11 mouse cellular contexts compared by ENCODE assay signal in genomic region chr11:57724791-57725463, GRCm38 (mm10).
DNase-seq lines count a peak whose midpoint lies in the region; ATAC-seq and TF ChIP-seq lines count a peak whose summit lies in the region.
"Had no signal": no experiment of that assay in that cellular context is flagged by ENCODE, and none has a peak within 500 bp of the region (broad histone marks: within the 10 kb centered on the region; RNA-seq: fewer than 3 reads in every experiment).

No protein-coding gene starts in this region.

- ATAC-seq in liver, embryonic 12.5 days: no peak
- ATAC-seq in megakaryocyte progenitor cell, adult 5-6 weeks (replicated peaks; ENCODE audit: poor library complexity): no peak
- no peak for ATAC-seq in midbrain, embryonic 15.5 days (replicated peaks)
- ATAC-seq: forebrain, embryonic 15.5 days had no signal

- no peaks in the 10 kb centered on the region for H3K9me3 ChIP-seq in liver, embryonic 12.5 days (replicated peaks)
- H3K9me3 ChIP-seq in midbrain, embryonic 15.5 days: no peaks in the 10 kb centered on the region
- H3K9me3 ChIP-seq: forebrain, embryonic 15.5 days; stomach, embryonic 15.5 days had no signal

- TF ChIP-seq CTCF in liver, adult 2 months (IDR thresholded peaks at IDR 0.05; ENCODE audit: low read depth, low read length): peak; percentile 52

- H3K79me2 ChIP-seq in liver, adult 2 months (ENCODE audit: control insufficient read depth, insufficient read depth, low read length): no peaks in the 10 kb centered on the region

- H3K9ac ChIP-seq in liver, adult 2 months (ENCODE audit: low read depth, low read length): no peak overlapping the region
- no peak overlapping the region for H3K9ac ChIP-seq in liver, embryonic 12.5 days
- no peak overlapping the region for H3K9ac ChIP-seq in midbrain, embryonic 15.5 days
- H3K9ac ChIP-seq: forebrain, embryonic 15.5 days; stomach, embryonic 15.5 days had no signal

- no peak for TF ChIP-seq POLR2A in liver, adult 2 months (IDR thresholded peaks at IDR 0.05; ENCODE audit: extremely low read depth, insufficient read depth, low read length)

- DNase-seq in gastrocnemius, adult 18-20 months (ENCODE audit: low spot score): peak; percentile 36
- no peak for DNase-seq in gastrocnemius, postnatal 25 days
- DNase-seq in liver, adult 2 months (ENCODE audit: extremely low read depth, low read depth, low spot score): no peak
- DNase-seq in adrenal gland, postnatal 10 days: peak; percentile 56
- peak; percentile 65 for DNase-seq in lung, postnatal 10 days
- DNase-seq: cerebellum, adult 11 months had no signal

- no peaks in the 10 kb centered on the region for H3K36me3 ChIP-seq in liver, adult 2 months (ENCODE audit: control insufficient read depth, insufficient read depth, low read length)
- peaks cover 73% of the 10 kb centered on the region for H3K36me3 ChIP-seq in liver, embryonic 12.5 days
- no peaks in the 10 kb centered on the region for H3K36me3 ChIP-seq in midbrain, embryonic 15.5 days (replicated peaks)
- H3K36me3 ChIP-seq: forebrain, embryonic 15.5 days had no signal

- no peak overlapping the region for H3K27ac ChIP-seq in liver, adult 2 months (replicated peaks; ENCODE audit: insufficient read depth, low read depth, low read length)
- no peak overlapping the region for H3K27ac ChIP-seq in liver, embryonic 12.5 days
- no peak overlapping the region for H3K27ac ChIP-seq in midbrain, embryonic 15.5 days
- H3K27ac ChIP-seq: forebrain, embryonic 15.5 days; stomach, embryonic 15.5 days had no signal

- no peaks in the 10 kb centered on the region for H3K27me3 ChIP-seq in liver, adult 2 months (ENCODE audit: control insufficient read depth, insufficient read depth, low read length)
- H3K27me3 ChIP-seq in liver, embryonic 12.5 days (replicated peaks): no peaks in the 10 kb centered on the region
- H3K27me3 ChIP-seq in midbrain, embryonic 15.5 days (replicated peaks): no peaks in the 10 kb centered on the region
- H3K27me3 ChIP-seq: forebrain, embryonic 15.5 days; stomach, embryonic 15.5 days had no signal

- H3K4me2 ChIP-seq in liver, embryonic 12.5 days: no peak overlapping the region
- no peak overlapping the region for H3K4me2 ChIP-seq in midbrain, embryonic 15.5 days
- H3K4me2 ChIP-seq: forebrain, embryonic 15.5 days; stomach, embryonic 15.5 days had no signal

- no peak overlapping the region for H3K4me3 ChIP-seq in liver, adult 2 months (ENCODE audit: insufficient read depth, low read depth, low read length)
- H3K4me3 ChIP-seq in liver, embryonic 12.5 days: no peak overlapping the region
- no peak overlapping the region for H3K4me3 ChIP-seq in midbrain, embryonic 15.5 days
- H3K4me3 ChIP-seq: forebrain, embryonic 15.5 days; stomach, embryonic 15.5 days had no signal

- no peaks in the 10 kb centered on the region for H3K4me1 ChIP-seq in liver, adult 2 months (ENCODE audit: control insufficient read depth, insufficient read depth, low read length)
- 0 out of 2 replicates have a peak, but pooled peaks cover 4% of the 10 kb centered on the region for H3K4me1 ChIP-seq in liver, embryonic 12.5 days
- peaks cover 12% of the 10 kb centered on the region; the same call in 1 of the 2 replicates for H3K4me1 ChIP-seq in midbrain, embryonic 15.5 days

- 96% methylated on average over 5 of the region's 5 CpGs for WGBS in liver, adult 2 months
- 88% methylated on average over 5 of the region's 5 CpGs for WGBS in liver, embryonic 12.5 days (ENCODE audit: insufficient replicate concordance)
- WGBS in midbrain, embryonic 15.5 days: 90% methylated on average over 5 of the region's 5 CpGs

Comparison
In these comparisons a context has a peak if more than half of its experiments do, and no peak if none do; other contexts are left out.
1. DNase-seq: peak in gastrocnemius, adult 18-20 months (single experiment), adrenal gland, postnatal 10 days (single experiment) and lung, postnatal 10 days (single experiment); none in gastrocnemius, postnatal 25 days (single experiment) and liver, adult 2 months (single experiment).